Mouse (Mus musculus) 416B (cell line): Measurements from ENCODE around the gene Gm17019.
"Not testable (repeated sequence)": the region's sequence is repeated elsewhere in the genome, so short reads cannot be mapped to it uniquely, and the experiment has no call there.

ENCODE experiments used
- DNase-seq: peaks from one replicate; pipeline ENCODE4 v3.0.0; 2011; ENCODE audit warnings: low read depth

Gene Gm17019

DNA sequence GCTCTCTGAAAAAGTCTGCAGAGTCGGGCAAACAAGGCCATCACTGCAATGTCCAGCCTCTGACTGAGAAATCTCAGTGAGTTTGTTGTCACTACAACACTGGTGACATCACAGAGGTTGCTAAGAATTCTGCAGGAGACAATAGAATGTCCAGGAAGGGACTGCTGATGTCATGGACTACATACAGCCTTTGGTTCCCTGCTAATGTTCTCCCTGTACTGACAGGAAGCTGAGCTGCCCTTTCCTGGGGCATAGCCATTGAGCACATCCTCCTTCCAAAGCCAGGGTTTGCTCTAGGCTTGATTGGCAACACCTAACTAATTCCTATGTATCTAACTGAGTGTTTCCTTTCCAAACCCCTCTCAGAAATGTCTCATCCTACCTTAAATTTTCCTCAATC lies at the start of gene Gm17019:
Gene Gm17019, minus strand, starts transcription at position 101 of the 400 bp plus-strand sequence.
- not testable (repeated sequence) for DNase-seq

DNA sequence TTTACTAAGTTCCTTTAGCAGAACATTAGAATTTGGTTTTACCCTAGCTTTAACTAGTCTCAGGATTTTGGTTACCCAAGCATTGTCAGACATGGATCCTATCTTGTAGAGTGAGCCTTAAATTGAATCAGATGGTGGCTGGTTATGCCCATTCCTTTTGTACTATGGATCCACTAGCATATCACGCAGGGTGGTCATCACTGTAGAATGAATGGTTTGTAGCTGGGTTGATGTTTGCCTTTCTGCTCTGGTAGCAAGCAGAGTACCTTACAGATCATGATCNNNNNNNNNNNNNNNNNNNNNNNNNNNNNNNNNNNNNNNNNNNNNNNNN lies 29.6 kb upstream of the Gm17019 start:
- not testable (repeated sequence) for DNase-seq

DNA sequence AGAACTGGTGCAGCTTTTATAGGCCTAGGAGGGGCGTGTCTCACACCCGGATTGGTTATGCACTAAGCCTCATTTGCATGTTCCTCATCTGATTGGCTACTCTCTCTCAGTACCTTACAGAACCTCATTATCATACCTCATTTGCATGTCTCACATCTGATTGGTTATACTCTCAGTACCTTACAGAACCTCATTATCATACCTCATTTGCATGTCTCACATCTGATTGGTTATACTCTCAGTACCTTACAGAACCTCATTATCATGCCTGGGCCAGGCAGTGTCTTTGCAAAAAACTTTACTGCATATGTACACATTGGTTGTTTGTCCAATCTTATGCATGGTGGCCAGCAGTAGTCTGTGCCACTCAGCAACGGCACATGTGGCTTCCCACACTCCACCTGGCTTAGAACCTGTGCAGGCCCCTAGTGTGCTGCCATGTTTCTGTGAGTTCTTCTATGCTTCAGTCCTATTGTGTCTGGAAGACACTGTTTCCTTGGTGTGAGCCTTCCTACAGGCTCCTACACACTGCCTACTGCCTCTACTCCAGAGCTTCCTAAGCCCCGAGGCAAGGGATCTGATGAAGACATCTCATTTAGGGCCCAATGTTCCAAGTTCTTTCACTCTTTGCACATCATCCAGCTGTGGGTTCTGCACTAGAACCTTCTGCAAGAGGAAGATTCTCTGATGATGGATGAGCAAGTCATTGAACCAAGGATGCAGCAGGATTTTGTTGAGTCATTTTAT lies 29.0 kb upstream of the Gm17019 start:
- DNase-seq = not testable (repeated sequence)

DNA sequence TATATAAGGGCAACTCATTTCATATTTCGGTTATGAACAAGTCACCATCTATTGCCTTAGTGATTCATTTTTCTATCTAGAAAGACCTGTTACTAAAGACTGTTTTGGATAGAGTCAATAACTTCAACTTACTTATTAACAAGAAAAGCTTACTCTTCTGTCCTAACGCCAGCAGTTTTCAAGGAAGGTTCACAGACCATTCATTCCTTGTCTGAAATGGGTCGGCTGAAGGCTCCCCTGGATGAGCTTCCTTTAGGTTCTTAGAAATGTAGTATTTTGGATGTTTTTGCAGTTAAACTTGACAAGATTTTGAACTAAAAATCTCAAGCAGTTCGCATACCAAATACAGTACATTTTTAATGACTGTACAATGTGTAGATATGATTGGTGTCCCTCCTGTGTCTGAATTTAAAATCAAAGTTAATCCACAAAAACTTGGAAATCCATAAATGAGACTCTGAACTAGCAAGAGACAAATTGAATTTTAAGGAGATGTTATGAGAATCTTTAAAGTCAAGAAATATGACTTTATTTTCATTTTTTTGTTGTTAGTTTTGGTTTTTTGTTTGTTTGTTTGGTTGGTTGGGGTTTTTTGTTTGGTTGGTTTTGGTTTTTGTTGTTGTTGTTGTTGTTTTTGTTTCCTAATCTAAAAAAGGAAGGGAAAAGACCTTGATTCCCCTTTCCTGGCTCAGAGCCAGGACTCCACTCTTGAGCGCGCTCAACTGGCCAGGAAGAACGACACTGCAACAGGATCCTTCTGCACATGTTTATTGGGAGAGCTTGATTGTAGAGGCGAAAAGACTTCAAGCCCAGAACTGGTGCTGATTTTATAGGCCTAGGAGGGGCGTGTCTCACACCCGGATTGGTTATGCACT lies 21.6 kb upstream of the Gm17019 start:
- not testable (repeated sequence) for DNase-seq

DNA sequence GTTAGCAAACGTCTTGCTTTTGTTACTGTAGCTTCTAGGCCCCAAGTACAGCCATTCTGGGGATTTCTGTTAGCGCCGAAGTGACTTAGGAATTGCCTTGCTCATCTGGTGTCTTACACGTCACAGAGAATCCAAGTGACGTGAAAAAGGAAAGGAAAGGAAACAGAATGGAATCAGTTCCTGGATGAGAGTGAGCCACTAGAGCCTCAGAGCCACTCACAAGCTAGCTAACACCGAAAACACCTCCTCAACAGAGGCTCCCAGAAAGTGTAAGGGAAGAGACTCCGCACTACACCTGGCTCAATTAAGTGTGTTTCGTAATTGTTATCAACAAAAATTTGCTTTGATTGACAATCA lies 20.8 kb upstream of the Gm17019 start:
- DNase-seq = not testable (repeated sequence)

DNA sequence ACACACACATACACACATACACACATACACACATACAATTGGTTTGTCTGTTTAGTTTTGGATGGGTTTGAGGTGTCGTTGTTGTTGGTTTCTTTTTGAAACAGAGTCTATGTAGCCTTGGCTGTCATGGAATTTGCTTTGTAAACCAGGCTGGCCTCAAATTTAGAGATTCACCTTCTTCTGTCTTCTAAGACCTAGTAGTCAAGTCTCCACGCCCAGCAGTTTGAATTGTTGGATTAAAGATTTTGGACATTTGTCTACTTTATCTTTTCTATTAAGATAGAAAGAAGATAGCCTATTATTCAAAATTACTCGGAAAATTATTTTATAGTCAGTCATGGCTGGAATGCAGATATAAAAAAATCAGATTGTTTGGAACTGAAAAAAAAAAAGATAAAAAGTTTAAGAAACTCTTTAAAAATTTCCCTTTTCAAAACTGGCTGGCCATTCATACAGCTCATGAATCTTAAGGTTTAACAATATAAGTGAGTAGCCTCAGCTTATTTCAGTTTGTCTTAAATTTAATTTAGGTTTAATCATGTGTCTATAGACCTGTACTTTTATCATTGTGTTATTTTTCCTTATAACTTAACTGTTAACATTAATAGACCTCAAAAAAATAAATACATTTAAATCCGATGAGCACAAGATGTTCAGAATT lies 20.3 kb upstream of the Gm17019 start:
- DNase-seq = not testable (repeated sequence)

DNA sequence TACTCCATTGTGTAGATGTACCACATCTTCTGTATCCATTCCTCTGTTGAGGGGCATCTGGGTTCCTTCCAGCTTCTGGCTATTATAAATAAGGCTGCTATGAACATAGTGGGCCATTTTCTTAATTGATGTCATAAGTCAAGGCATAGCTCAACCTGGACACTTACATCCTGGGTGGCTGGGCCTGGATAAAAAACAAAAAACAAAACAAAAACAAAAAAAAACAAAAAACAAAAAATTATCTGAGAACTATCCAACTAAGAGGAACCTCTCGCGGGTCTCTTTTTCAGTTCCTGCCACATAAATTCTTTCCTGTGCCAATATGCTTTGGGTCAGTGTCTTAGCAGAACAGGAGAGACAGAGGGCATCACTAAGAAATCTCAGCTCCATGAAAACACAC lies 18.0 kb upstream of the Gm17019 start:
- not testable (repeated sequence) for DNase-seq

DNA sequence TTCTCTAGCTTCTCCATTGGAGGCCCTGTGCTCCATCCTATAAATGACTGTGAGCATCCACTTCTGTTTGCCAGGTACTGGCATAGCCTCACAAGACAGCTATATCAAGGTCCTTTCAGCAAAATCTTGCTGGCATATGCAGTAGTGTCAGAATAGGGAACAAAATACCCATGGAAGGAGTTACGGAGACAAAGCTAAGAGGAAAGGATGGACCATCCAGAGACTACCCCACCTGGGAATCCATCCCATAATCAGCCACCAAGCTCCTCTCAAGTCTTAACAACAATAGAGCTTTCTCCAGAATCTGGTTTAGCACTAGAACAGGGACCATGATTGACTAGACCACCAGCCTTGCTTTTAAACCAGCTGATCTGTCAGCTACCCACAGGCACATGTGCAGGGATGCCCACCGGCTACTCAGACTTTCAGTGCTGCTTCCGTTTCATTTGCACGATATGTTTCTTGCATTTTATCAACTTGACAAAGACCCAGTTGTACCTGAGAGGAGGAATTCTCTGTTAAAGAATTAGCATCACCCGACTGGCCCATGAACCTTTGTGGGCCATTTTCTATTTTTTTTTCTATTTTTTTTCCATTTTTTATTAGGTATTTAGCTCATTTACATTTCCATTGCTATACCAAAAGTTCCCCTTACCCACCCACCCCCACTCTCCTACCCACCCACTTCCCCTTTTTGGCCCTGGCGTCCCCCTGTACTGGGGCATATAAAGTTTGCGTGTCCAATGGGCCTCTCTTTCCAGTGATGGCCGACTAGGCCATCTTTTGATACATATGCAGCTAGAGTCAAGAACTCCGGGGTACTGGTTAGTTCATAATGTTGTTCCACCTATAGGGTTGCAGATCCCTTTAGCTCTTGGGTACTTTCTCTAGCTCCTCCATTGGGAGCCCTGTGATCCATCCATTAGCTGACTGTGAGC lies 12.3 kb upstream of the Gm17019 start:
- DNase-seq = not testable (repeated sequence)

DNA sequence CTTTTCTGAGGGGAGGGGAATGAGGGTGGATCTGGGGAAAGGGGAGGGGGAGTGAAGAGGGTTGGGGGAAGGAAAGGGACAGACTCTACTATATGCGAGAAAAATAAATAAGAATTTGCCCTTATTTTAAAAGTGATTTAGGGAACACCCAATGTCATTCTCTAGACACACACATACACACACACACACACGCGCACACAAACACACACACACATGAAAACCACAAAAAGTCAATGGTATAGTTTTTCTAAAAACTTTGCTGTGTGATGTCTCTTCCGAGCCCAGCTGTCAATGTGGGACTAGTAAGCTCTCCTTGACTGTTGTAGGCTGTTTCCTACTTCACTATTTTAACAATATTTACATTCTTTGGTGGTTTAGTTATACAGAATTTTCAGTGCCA lies 8.0 kb upstream of the Gm17019 start:
- not testable (repeated sequence) for DNase-seq

DNA sequence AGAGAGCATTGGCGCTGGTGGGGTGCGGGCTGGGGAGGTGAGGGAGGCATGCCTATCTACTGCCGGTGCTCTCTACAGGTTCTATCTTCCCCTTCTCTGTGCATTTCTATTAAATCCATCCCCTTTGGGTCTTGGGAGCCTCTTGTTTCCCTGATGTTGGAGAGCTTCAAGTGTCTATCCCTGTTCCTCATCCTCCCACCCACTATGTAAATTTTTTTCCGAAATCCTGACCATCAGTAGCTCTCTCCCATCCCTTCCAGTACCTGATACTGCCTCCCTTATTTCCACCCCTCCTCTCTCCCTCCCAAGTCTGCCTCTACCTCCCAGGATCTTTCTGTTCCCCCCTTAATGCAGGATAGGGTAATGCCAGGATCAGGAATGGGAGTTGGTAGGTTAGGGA lies 7.2 kb upstream of the Gm17019 start:
- DNase-seq = not testable (repeated sequence)

DNA sequence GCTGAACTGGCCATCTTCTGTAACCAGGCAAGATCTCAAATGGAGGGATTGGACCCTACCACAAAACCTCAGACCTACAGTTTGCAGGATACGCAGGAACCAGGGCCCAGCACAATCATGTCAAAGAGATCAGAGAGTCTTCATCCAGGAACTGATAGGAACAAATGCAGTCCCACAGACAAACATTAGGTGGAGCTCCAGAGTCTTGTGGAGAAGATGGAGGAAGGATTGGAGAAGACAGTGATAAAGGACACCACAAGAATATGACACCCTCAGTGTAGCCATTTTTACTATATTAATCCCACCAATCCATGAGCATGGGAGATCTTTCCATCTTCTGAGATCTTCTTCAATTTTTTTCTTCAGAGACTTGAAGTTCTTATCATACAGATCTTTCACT lies 8.5 kb downstream of the Gm17019 start:
- peak; percentile 67 for DNase-seq

DNA sequence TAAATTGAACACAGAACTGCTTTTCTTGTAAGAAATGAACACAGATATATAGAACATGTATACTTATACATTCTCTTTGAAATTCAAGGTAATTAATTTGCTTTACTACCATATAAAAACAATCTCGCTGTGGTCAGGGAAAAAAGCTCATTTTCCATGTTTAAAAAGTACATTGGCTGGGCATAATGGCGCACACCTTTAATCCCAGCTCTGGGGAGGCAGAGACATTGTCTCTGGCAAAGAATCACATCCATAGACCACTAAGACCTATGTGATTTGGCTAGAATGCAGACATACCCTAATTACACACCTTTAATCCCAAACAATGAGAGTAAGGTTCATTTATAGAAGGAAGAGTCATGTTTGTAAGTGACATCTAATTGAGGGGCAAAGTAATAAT lies 12.7 kb downstream of the Gm17019 start:
- DNase-seq = not testable (repeated sequence)

DNA sequence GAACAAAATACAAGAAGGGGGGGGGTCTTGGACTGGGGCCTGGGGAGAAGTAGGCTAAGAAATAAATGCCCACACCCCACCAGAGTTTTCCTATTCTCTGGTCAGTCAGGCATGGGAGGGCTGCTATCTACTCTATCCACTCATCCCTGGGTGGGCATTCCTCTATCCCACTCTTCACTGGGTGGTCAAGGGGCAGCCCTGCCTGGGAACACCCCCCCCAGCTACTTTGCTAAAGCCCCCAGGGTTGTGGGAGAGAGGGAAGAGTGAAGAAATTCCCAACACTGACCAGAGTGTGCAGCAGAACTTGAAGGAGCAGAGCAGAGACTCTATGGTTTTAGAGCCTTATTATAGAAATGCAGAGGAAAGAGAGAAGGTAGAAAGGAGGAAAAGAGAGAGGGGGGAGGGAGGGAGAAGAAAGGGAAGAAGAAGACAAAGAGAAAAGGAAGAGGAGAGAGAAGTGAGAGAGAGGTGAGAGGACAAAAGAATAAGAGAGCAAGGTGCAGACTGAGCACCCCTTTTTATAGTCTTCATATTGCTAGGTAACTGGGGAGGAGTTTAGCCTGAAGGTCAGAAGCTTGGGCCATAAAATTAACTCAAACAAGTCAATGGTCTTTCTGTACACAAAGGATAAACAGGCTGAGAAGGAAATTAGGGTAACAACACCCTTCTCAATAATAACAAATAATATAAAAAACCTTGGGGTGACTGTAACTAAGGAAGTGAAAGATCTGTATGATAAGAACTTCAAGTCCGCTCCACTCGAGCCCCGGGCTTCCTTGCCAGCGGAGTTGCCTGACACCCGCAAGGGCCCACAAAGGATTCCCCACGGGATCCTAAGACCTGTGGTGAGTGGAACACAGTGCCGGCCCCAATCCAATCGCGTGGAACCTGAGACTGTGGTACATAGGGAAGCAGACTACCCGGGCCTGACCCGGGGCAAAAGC lies 21.9 kb downstream of the Gm17019 start:
- DNase-seq = not testable (repeated sequence)

DNA sequence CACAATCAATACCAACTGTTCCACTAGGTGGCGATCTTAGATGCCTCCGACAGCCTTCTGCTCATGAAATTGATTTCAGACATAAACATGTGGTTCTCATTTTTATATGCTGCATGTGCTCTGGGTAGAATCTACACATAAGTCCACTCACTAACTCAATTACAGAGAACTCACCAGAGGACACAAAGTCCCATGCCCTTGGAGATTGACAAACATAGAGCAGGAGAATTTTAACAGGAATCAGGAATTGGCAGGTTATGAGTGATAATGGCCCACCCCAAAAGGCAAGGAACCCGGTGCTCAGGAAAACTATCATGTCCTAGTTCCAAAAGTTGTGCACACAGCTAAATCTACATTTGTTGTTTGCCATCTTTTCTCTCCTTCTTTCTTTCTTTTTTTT lies 25.9 kb downstream of the Gm17019 start:
- DNase-seq = peak; percentile 42

DNA sequence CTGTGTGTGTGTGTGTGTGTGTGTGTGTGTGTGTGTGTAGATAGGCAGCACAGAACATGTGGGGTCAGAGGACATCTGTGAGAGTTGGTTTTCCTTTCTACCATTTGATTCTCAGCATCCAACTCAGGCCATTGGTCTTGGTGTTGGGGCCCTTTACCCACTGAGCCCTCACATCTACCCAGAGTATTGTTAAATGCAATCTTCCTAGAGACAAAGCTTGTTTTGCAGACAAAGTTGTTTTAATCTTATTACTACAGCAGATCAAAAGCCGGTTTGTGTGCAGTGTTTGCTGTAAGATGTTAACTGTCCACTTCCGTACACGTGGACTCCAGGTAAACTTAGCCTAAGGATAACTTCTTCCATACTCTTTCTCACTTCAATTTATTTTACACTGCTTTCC lies 26.5 kb downstream of the Gm17019 start:
- not testable (repeated sequence) for DNase-seq

DNA sequence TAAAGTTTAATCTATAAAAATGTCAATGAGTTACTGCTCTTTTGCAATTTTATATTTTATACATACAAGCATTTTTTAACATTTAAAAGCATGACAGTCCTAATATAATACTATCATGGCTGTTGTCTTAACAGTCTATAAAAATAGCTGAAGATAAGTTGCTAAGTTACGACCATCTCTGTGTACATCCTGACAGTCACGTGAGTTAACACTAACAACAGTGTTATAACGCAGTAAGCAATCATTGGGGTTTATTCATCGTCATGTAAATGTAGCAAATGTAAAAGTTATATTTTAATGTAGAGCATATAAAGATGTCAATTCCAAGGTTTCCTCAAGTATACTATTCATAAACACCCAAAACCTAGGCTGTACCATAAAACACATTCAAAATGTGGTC lies 27.2 kb downstream of the Gm17019 start:
- DNase-seq = not testable (repeated sequence)

DNA sequence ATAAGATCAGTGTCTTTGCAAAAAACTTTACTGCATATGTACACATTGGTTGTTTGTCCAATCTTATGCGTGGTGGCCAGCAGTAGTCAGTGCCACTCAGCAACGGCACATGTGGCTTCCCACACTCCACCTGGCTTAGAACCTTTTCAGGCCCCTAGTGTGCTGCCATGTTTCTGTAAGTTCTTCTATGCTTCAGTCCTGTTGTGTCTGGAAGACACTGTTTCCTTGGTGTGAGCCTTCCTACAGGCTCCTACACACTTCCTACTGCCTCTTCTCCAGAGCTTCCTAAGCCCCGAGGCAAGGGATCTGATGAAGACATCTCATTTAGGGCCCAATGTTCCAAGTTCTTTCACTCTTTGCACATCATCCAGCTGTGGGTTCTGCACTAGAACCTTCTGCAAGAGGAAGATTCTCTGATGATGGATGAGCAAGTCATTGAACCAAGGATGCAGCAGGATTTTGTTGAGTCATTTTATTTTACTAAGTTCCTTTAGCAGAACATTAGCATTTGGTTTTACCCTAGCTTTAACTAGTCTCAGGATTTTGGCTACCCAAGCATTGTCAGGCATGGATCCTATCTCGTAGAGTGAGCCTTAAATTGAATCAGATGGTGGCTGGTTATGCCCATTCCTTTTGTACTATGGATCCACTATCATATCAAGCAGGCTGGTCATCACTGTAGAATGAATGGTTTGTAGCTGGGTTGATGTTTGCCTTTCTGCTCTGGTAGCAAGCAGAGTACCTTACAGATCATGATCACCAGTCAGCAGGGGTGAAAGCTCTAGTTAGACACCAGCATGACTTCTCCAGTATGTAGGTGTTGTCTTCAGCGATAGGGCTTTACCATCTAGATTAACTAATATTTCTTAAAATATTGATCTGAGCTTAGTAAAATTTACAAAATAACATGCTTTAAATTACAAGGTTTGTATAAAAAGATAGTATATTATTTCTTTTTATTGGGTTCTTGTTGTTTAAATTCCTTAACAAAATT lies 27.9 kb downstream of the Gm17019 start:
- not testable (repeated sequence) for DNase-seq

DNA sequence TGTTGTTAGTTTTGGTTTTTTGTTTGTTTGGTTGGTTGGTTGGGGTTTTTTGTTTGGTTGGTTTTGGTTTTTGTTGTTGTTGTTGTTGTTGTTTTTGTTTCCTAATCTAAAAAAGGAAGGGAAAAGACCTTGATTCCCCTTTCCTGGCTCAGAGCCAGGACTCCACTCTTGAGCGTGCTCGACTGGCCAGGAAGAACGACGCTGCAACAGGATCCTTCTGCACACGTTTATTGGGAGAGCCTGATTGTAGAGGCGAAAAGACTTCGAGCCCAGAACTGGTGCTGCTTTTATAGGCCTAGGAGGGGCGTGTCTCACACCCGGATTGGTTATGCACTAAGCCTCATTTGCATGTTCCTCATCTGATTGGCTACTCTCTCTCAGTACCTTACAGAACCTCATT lies 34.7 kb downstream of the Gm17019 start:
- DNase-seq = not testable (repeated sequence)

DNA sequence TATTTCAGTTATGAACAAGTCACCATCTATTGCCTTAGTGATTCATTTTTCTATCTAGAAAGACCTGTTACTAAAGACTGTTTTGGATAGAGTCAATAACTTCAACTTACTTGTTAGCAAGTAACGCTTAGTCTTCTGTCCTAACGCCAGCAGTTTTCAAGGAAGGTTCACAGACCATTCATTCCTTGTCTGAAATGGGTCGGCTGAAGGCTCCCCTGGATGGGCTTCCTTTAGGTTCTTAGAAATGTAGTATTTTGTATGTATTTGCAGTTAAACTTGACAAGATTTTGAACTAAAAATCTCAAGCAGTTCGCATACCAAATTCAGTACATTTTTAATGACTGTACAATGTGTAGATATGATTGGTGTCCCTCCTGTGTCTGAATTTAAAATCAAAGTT lies 35.2 kb downstream of the Gm17019 start:
- DNase-seq = not testable (repeated sequence)
